Mouse (Mus musculus): Measurements from ENCODE around the gene Cd79b.
A peak's percentile ranks its signal among the peaks of the same experiment; 100 is the strongest.

- TF ChIP-seq CTCF (IDR thresholded peaks at IDR 0.05; ENCODE audit: control insufficient read depth, insufficient read depth, low read length) (no peak), POLR2A (IDR thresholded peaks at IDR 0.05; ENCODE audit: borderline replicate concordance, control insufficient read depth, low read depth, low read length) (peak; percentile 77; the same call in 1 of the 2 replicates)
Observed at GRCm38 (mm10) chr11:106310123-106310522, 4.4 kb downstream of the Cd79b start.
